Mouse (Mus musculus) forebrain, postnatal 0 days (tissue): ENCODE results near the gene Ndp. TPM values are rescaled to one million over a fixed set of nuclear protein-coding genes. Genes with fewer than 3 reads are reported as not detected.

Experiments used
- ATAC-seq: fragments of 200-750 bp; cut with Nextera tagmentation; 2 replicates; pipeline ENCODE4 v1.8.0; 2017; ENCODE audit warnings: mild to moderate bottlenecking, moderate library complexity
- DNase-seq: peaks from one replicate; pipeline ENCODE4 v3.0.0-alpha.2; 2015
- H3K27ac ChIP-seq: fragments of 300-500 bp; sonication (generic); 2 replicates; pipeline ENCODE4 v1.5.1; 2014; ENCODE audit warnings: low read depth, mild to moderate bottlenecking, antibody characterized with exemption, low read length, moderate library complexity, mixed read lengths
- H3K27me3 ChIP-seq: fragments of 300-500 bp; sonication (generic); 2 replicates; pipeline ENCODE4 v1.6.1; 2014; ENCODE audit warnings: mild to moderate bottlenecking, low read length, mixed read lengths; ENCODE audit not compliant: insufficient read depth
- H3K36me3 ChIP-seq: fragments of 300-500 bp; sonication (generic); 2 replicates; pipeline ENCODE4 v1.6.1; 2014; ENCODE audit warnings: mild to moderate bottlenecking, moderate library complexity; ENCODE audit not compliant: insufficient read depth
- H3K4me1 ChIP-seq: fragments of 300-500 bp; sonication (generic); 2 replicates; pipeline ENCODE4 v1.6.1; 2014; ENCODE audit warnings: antibody characterized with exemption; ENCODE audit not compliant: insufficient read depth
- H3K4me2 ChIP-seq: fragments of 300-500 bp; sonication (generic); 2 replicates; pipeline ENCODE4 v1.6.1; 2014; ENCODE audit warnings: low read depth, mild to moderate bottlenecking, moderate library complexity
- H3K4me3 ChIP-seq: fragments of 300-500 bp; sonication (generic); 2 replicates; pipeline ENCODE4 v1.5.1; 2014; ENCODE audit warnings: low read depth, low read length, mixed read lengths
- H3K9ac ChIP-seq: fragments of 300-500 bp; sonication (generic); 2 replicates; pipeline ENCODE4 v1.6.1; 2014; ENCODE audit warnings: mild to moderate bottlenecking
- H3K9me3 ChIP-seq: fragments of 300-500 bp; sonication (generic); 2 replicates; pipeline ENCODE4 v1.6.1; 2016; ENCODE audit warnings: low read length
- CTCF ChIP-seq: sonication (generic); IDR thresholded peaks from 2 replicates; pipeline ENCODE4 v1.5.1; 2016; ENCODE audit warnings: antibody characterized with exemption, control low read depth, low read depth
- WGBS: fragments of 180-500 bp; shearing (Covaris S2); extraction: QIAGEN DNeasy Blood & Tissue Kit; methylation state at CpG from one replicate; pipeline ENCODE4 v1.1.7; 2014; 5-methylcytosine and 5-hydroxymethylcytosine counted together
- polyA plus RNA-seq: library from polyadenylated mRNA; unstranded; fragments of >200 nt; fragmentation: Nextera tagmentation; extraction: Ambion mirVana; gene quantifications from 2 replicates; pipeline ENCODE4 v1.2.1, GENCODE M21; 2015
- total RNA-seq: library from RNA; depleted of rRNA; stranded (reverse); fragments of >200 nt; gene quantifications from 2 replicates; pipeline ENCODE4 v1.2.3, GENCODE M21; 2014; rRNA removed

The Ndp gene
- total RNA-seq (6.9 and 9.6 TPM in 2 replicates), polyA plus RNA-seq (9.0 and 9.2 TPM in 2 replicates)

DNA sequence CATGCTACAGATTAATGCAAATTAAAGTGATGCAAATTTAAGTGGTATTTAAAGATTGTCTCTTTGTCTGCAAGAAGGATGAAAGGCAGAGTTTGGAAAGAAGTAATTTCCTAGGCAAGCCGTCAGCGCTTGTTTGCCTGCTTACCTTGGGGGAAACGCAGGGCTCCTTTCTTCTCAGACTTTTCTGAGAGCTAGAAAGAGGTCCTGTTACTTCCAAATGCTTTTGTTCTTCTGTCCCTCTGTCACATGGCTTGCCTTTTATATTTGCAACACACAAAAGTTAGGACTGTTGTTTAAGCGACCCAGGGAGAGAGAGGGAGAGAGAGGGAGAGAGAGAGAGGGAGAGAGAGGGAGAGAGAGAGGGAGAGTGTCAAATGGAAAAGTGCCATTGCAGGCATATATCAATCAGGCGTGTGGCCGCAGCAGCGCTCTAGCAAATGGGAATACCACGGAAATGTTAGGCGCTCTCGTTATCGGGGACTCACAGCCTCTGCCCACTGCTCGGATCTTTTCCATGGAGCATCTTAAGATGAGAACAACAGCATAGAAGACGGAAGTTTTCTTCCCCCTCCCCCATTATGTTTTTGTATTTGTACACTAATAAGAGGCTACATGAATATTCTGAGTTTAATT is at the start of gene Ndp:
Gene Ndp (minus strand): TSS at position 534 of the 633 bp plus-strand sequence.
- Histone ChIP-seq H3K9ac (peak within 1 kb of the TSS; percentile 28), H3K9me3 (no peaks in the 10 kb centered on the region), H3K4me2 (peak within 1 kb of the TSS; percentile 48), H3K4me3 (peak within 1 kb of the TSS; percentile 31), H3K36me3 (no peaks in the 10 kb centered on the region), H3K27ac (peak within 1 kb of the TSS; percentile 40; the same call in 1 of the 2 replicates), H3K27me3 (no peaks in the 10 kb centered on the region), H3K4me1 (no peaks in the 10 kb centered on the region)
- no peak for TF ChIP-seq CTCF
- WGBS: 29% methylated on average over 13 of the region's 13 CpGs
- DNase-seq: peak; percentile 40
- ATAC-seq: peak; percentile 47; the same call in 1 of the 2 replicates

- no peaks in the 10 kb centered on the region for H3K36me3 ChIP-seq
- TF ChIP-seq CTCF: no peak
- no peak overlapping the region for H3K4me3 ChIP-seq
- H3K9me3 ChIP-seq: no peaks in the 10 kb centered on the region
- ATAC-seq (no peak), DNase-seq (no peak)
- WGBS: 60% methylated on average over 2 of the region's 2 CpGs
- H3K9ac ChIP-seq: no peak overlapping the region
- no peak overlapping the region for H3K27ac ChIP-seq
- no peaks in the 10 kb centered on the region for H3K4me1 ChIP-seq
- no peaks in the 10 kb centered on the region for H3K27me3 ChIP-seq
- H3K4me2 ChIP-seq: no peak overlapping the region
Measured at GRCm38 (mm10) chrX:16954767-16955166, 43.2 kb upstream of the Ndp start.

- Histone ChIP-seq H3K27me3 (no peaks in the 10 kb centered on the region), H3K4me1 (no peaks in the 10 kb centered on the region), H3K4me2 (no peak overlapping the region), H3K9ac (no peak overlapping the region), H3K4me3 (no peak overlapping the region), H3K36me3 (no peaks in the 10 kb centered on the region), H3K27ac (no peak overlapping the region), H3K9me3 (no peaks in the 10 kb centered on the region)
- DNase-seq (no peak), ATAC-seq (no peak)
- no peak for TF ChIP-seq CTCF
Measured at GRCm38 (mm10) chrX:16918006-16918405, 6.4 kb upstream of the Ndp start.

GRCm38 (mm10) chrX:16913118-16913517 is 1.5 kb upstream of the Ndp start:
- ATAC-seq (no peak), DNase-seq (no peak)

GRCm38 (mm10) chrX:16911911-16912310 is 337 bp upstream of the Ndp start:
- WGBS: 32% methylated on average over 4 of the region's 4 CpGs
- Histone ChIP-seq H3K9me3 (no peaks in the 10 kb centered on the region), H3K27ac (peak overlapping the region; percentile 40; the same call in 1 of the 2 replicates), H3K4me1 (no peaks in the 10 kb centered on the region), H3K4me2 (peak overlapping the region; percentile 48), H3K4me3 (peak overlapping the region; percentile 31), H3K9ac (peak overlapping the region; percentile 28), H3K27me3 (no peaks in the 10 kb centered on the region), H3K36me3 (no peaks in the 10 kb centered on the region)
- DNase-seq (no peak), ATAC-seq (no peak)
- TF ChIP-seq CTCF: no peak

More at GRCm38 (mm10) chrX:16913118-16913517, 1.5 kb upstream of the Ndp start:
- 45% methylated on average over 1 of the region's 1 CpGs for WGBS
- H3K4me3 ChIP-seq: no peak overlapping the region
- no peaks in the 10 kb centered on the region for H3K4me1 ChIP-seq
- no peak overlapping the region for H3K4me2 ChIP-seq
- H3K9me3 ChIP-seq: no peaks in the 10 kb centered on the region
- H3K9ac ChIP-seq: no peak overlapping the region
- H3K27ac ChIP-seq: no peak overlapping the region
- TF ChIP-seq CTCF: no peak
- H3K36me3 ChIP-seq: no peaks in the 10 kb centered on the region
- H3K27me3 ChIP-seq: no peaks in the 10 kb centered on the region

- peak; percentile 34 for DNase-seq
- H3K9ac ChIP-seq: no peak overlapping the region
- 24% methylated on average over 18 of the region's 18 CpGs for WGBS
Measured at GRCm38 (mm10) chrX:16910211-16911095, 1.1 kb downstream of the Ndp start.

DNA sequence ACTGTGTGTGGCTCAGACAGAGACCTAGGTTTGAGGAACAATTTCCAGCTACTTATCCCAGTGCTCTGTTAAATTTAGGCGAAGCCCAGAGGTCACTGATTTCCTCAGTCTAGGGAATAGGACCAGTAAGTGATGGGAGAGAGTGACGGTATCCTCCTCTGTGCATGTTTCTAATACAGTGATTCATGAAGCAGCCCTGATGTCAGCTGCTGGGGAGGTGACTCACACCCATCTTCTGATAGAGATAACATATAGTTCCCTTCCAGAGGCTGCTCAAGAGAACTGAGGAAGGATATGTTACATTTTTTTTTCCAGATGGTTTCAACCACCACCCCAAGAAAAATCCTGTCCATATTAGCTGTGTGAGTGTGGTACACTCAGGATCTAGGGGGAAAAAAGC is 2.9 kb downstream of the Ndp start:
- Histone ChIP-seq H3K9ac (no peak overlapping the region), H3K4me3 (no peak overlapping the region), H3K27me3 (no peaks in the 10 kb centered on the region), H3K36me3 (no peaks in the 10 kb centered on the region), H3K27ac (no peak overlapping the region), H3K4me2 (no peak overlapping the region), H3K4me1 (no peaks in the 10 kb centered on the region), H3K9me3 (no peaks in the 10 kb centered on the region)
- 83% methylated on average over 2 of the region's 2 CpGs for WGBS
- no peak for TF ChIP-seq CTCF
- DNase-seq (no peak), ATAC-seq (no peak)

More at GRCm38 (mm10) chrX:16910211-16911095, 1.1 kb downstream of the Ndp start:
- H3K9me3 ChIP-seq: no peaks in the 10 kb centered on the region
- no peaks in the 10 kb centered on the region for H3K4me1 ChIP-seq
- peak overlapping the region; percentile 31 for H3K4me3 ChIP-seq
- ATAC-seq: peak; percentile 62
- no peaks in the 10 kb centered on the region for H3K36me3 ChIP-seq
- TF ChIP-seq CTCF: no peak
- no peaks in the 10 kb centered on the region for H3K27me3 ChIP-seq
- H3K4me2 ChIP-seq: peak overlapping the region; percentile 48
- 0 out of 2 replicates have a peak overlapping the region, but pooled peaks have one; percentile 29 for H3K27ac ChIP-seq
